Mouse (Mus musculus): ENCODE measurements around the gene Tbk1.

- TF ChIP-seq CTCF (IDR thresholded peaks at IDR 0.05) = no peak
- no peak for TF ChIP-seq EP300 (IDR thresholded peaks at IDR 0.05)
Observed at GRCm38 (mm10) chr10:121582287-121582686, 4.3 kb downstream of the Tbk1 start.

Data from lung, postnatal 0 days (tissue).